Mouse (Mus musculus) ES-E14 (cell line): ENCODE data around the gene Mrps12. TPM values are rescaled to one million over a fixed set of nuclear protein-coding genes. Genes with fewer than 3 reads are reported as not detected.

Source experiments
- DNase-seq: peaks from one replicate; pipeline ENCODE4 v3.0.0-alpha.2; 2013; ENCODE audit warnings: low read depth, low spot score
- H3K27ac ChIP-seq: 2 replicates; pipeline ENCODE4 v1.5.1; 2012; ENCODE audit warnings: low read depth, mild to moderate bottlenecking, low read length, moderate library complexity, mixed read lengths; ENCODE audit not compliant: poor library complexity, insufficient read depth, severe bottlenecking
- H3K36me3 ChIP-seq: 2 replicates; pipeline ENCODE4 v1.6.1; 2012; ENCODE audit warnings: mild to moderate bottlenecking, low read length, moderate library complexity, mixed read lengths; ENCODE audit not compliant: control insufficient read depth, poor library complexity, insufficient read depth, severe bottlenecking
- H3K4me1 ChIP-seq, 2 experiments: fragments of 150-350 bp in 1 of 2; sonication (generic) in 1 of 2; 2 replicates each; pipeline ENCODE4 v1.6.1; 2012; ENCODE audit warnings: low read length in 2 of 2, mild to moderate bottlenecking in 1 of 2, mixed read lengths in 1 of 2; ENCODE audit not compliant: control insufficient read depth in 2 of 2, insufficient read depth in 2 of 2, poor library complexity in 1 of 2
- H3K4me3 ChIP-seq, 2 experiments: fragments of 150-350 bp in 1 of 2; sonication (generic) in 1 of 2; 2 replicates each; pipeline ENCODE4 v1.5.1; 2012; ENCODE audit warnings: low read length in 2 of 2, low read depth in 1 of 2, mild to moderate bottlenecking in 1 of 2, mixed read lengths in 1 of 2; ENCODE audit not compliant: insufficient read depth in 1 of 2, poor library complexity in 1 of 2, severe bottlenecking in 1 of 2
- H3K9ac ChIP-seq: 2 replicates; pipeline ENCODE4 v1.6.1; 2012; ENCODE audit warnings: low read depth, mild to moderate bottlenecking, low read length, mixed read lengths; ENCODE audit not compliant: poor library complexity, insufficient read depth, severe bottlenecking
- H3K9me3 ChIP-seq: fragments of 150-350 bp; sonication (generic); 2 replicates; pipeline ENCODE4 v1.6.1; 2012; ENCODE audit warnings: low read depth, mild to moderate bottlenecking, low read length; ENCODE audit not compliant: control insufficient read depth, insufficient read depth
- CHD2 ChIP-seq: IDR thresholded peaks from 2 replicates; pipeline ENCODE4 v1.6.1; 2014; ENCODE audit warnings: mild to moderate bottlenecking, low read depth, low read length, inconsistent platforms
- HCFC1 ChIP-seq: IDR thresholded peaks from 2 replicates; pipeline ENCODE4 v1.6.1; 2012; ENCODE audit warnings: low read length, inconsistent platforms, borderline replicate concordance; ENCODE audit not compliant: insufficient read depth
- MAFK ChIP-seq: IDR thresholded peaks from 2 replicates; pipeline ENCODE4 v1.6.1; 2014; ENCODE audit warnings: mild to moderate bottlenecking, low read depth, low read length, inconsistent platforms; ENCODE audit not compliant: insufficient read depth
- ZC3H11A ChIP-seq: IDR thresholded peaks from 2 replicates; pipeline ENCODE4 v1.6.1; 2012; ENCODE audit warnings: low read depth, mild to moderate bottlenecking, inconsistent platforms, low read length, borderline replicate concordance
- ZNF384 ChIP-seq: IDR thresholded peaks from 2 replicates; pipeline ENCODE4 v1.6.1; 2012; ENCODE audit warnings: low read depth, low read length, inconsistent platforms
- in situ Hi-C, 2 experiments: fragments of 600-800 bp; cut with MboI; formaldehyde crosslinking; loops; one replicate each; pipeline ENCODE4 v1.15.1; 2025; ENCODE audit warnings: low sequenced_read_pairs in 2 of 2, inconsistent platforms in 1 of 2; ENCODE audit not compliant: unreplicated experiment in 2 of 2
- total RNA-seq: library from RNA; depleted of rRNA; stranded (reverse); fragments of 300-350 nt; gene quantifications from 2 replicates; pipeline ENCODE4 v1.2.3, GENCODE M21; 2012

Gene Mrps12
- total RNA-seq, 1 experiment, result 102 TPM

DNA sequence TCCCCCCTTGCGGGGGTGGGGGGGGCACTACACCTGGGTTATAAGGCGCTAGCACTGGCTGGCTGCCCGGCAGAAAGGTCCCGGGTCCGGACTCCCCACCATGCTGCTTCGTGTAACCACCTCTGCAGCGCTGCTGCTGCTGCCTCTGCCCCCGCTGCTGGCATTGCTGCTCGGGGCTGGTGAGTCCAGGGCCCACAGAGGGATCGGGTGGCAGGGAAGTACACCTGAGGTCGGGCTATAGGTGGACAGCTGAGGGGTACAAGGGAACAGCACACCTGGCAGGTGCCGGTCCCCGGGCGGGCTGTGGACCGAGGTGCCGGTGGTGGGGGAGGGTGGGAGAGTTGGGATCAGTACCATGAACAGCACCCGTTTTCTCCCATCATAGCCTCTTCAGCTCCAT lies 14.5 kb upstream of the Mrps12 start, which contains the start of gene Ccer2:
Gene Ccer2 (plus strand): TSS at position 96 of the 400 bp plus-strand sequence.
- H3K27ac ChIP-seq, result no peak within 1 kb of the TSS
- peaks cover 18% of the 10 kb centered on the region for H3K36me3 ChIP-seq
- in situ Hi-C loops, result no loop called here
- no peak for DNase-seq
- no peak within 1 kb of the TSS for H3K9ac ChIP-seq
- peak within 1 kb of the TSS; percentile 46 to 62 for H3K4me3 ChIP-seq
- H3K4me1 ChIP-seq, result peaks cover 0 to 10% of the 10 kb centered on the region in 2 experiments; a peak in 2 of 4 replicates
- no peak for TF ChIP-seq HCFC1
- TF ChIP-seq CHD2, result no peak
- no peak for TF ChIP-seq MAFK
- no peak for TF ChIP-seq ZC3H11A
- TF ChIP-seq ZNF384, result no peak
- no peaks in the 10 kb centered on the region for H3K9me3 ChIP-seq

DNA sequence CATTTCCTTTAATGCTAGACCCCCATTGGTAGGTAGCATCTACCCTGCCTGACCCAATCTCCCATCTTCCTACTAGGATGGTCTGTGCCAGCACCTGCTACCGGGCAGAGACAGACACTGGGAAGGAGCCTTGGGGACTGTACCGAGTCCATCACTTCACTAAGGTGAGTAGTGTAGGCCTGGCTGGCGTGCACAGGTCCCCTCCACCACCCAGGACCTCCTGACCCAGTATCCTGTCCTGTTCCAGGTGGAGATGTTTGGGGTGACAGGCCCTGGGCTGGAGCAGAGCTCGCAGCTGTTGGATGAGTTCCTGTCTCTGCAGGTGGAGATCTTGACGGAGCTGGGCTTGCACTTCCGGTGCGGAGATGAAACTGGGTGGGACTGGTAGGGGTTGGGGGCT lies 8.3 kb upstream of the Mrps12 start:
- H3K9ac ChIP-seq, result no peak overlapping the region

DNA sequence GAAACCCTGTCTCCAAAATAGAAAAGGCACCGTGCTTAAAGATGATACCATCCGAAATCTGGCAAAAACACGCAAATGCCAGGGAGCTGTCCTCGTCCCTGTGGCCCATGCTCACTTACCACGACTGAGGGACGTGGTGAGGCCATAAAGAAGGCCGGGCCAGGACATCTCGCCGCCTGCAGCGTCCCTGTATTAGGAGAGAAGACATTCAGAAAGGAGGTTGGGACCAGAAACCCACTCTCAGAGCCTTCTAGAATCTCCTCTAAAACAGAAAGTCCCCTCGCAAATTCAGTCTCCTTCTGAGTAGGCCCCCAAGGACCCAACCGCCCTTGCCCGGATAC lies 282 bp downstream of the Mrps12 start:
- Histone ChIP-seq H3K9ac (peak overlapping the region; percentile 79), H3K4me3 (peak overlapping the region; percentile 83 to 95), H3K27ac (peak overlapping the region; percentile 35; the same call in 1 of the 2 replicates), H3K9me3 (no peaks in the 10 kb centered on the region), H3K36me3 (peaks cover 26% of the 10 kb centered on the region), H3K4me1 (peaks cover 6 to 8% of the 10 kb centered on the region in 2 experiments; a peak in 2 of 4 replicates)
- no peak for TF ChIP-seq ZNF384
- TF ChIP-seq HCFC1, result no peak
- no peak for TF ChIP-seq CHD2
- TF ChIP-seq ZC3H11A, result no peak
- TF ChIP-seq MAFK, result no peak
- in situ Hi-C loops, result no loop called here
- DNase-seq, result no peak

More for the DNA sequence above, 8.3 kb upstream of the Mrps12 start:
- no peak overlapping the region for H3K27ac ChIP-seq
- H3K9me3 ChIP-seq, result no peaks in the 10 kb centered on the region
- H3K36me3 ChIP-seq, result peaks cover 41% of the 10 kb centered on the region
- H3K4me1 ChIP-seq, result peaks cover 0 to 6% of the 10 kb centered on the region in 2 experiments; a peak in 2 of 4 replicates
- no peak for TF ChIP-seq ZC3H11A
- no peak for TF ChIP-seq HCFC1
- TF ChIP-seq MAFK, result no peak
- no peak for TF ChIP-seq CHD2
- no peak for TF ChIP-seq ZNF384
- in situ Hi-C loops, result no loop called here
- DNase-seq, result no peak
- no peak overlapping the region for H3K4me3 ChIP-seq

DNA sequence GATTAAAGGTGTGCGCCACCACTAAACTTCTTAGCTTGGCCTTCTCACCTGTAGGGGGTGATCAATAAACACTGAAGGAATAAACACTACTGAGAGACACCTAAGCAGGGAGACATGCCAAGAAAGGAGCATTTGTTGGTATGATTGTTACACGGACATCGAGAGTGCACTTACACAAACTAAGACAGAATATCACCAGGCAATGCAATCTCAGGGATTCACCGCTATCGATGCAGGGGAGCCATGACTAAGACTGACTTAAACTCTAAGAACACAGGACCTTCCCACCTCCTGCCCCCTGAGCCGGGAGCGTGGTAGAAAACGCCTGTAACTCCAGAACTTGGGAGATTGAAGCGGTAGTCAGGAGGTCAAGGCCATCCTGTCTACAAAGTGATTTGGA lies 671 bp downstream of the Mrps12 start:
- no peak for TF ChIP-seq HCFC1
- TF ChIP-seq ZNF384, result no peak
- TF ChIP-seq CHD2, result no peak
- TF ChIP-seq ZC3H11A, result no peak
- TF ChIP-seq MAFK, result no peak
- in situ Hi-C loops, result no loop called here
- no peak for DNase-seq
- Histone ChIP-seq H3K27ac (peak overlapping the region; percentile 35; the same call in 1 of the 2 replicates), H3K9ac (peak overlapping the region; percentile 79), H3K36me3 (peaks cover 23% of the 10 kb centered on the region), H3K4me3 (peak overlapping the region; percentile 83 to 95), H3K9me3 (no peaks in the 10 kb centered on the region), H3K4me1 (peaks cover 6 to 8% of the 10 kb centered on the region in 2 experiments; a peak in 2 of 4 replicates)

DNA sequence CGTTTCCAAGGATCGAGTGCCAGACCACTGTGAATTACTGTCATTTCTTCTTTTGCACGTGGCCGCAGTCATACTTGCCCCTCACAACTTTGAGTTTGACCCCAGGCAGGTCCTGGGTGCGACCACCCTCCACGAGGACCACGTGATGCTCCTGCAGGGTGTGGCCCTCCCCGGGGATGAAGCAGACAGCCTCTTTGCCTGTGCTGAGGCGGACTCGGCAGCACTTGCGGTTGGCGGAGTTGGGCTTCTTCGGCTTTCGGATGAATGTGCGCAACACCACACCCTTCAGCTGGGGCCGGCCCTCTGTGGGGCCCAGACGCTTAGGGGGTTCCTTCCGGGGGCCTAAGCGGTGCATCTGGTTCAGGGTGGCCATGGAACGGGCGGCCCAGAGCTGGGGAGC lies 1.8 kb downstream of the Mrps12 start:
- peak overlapping the region; percentile 47; the same call in 1 of the 2 replicates for H3K9ac ChIP-seq
- TF ChIP-seq ZC3H11A, result no peak
- TF ChIP-seq HCFC1, result no peak
- no peak for TF ChIP-seq CHD2
- TF ChIP-seq MAFK, result no peak
- no peak for TF ChIP-seq ZNF384
- H3K36me3 ChIP-seq, result peaks cover 16% of the 10 kb centered on the region
- no peaks in the 10 kb centered on the region for H3K9me3 ChIP-seq
- in situ Hi-C loops, result no loop called here
- H3K4me3 ChIP-seq, result peak overlapping the region; percentile 1 to 40
- H3K27ac ChIP-seq, result peak overlapping the region; percentile 4; the same call in 1 of the 2 replicates
- H3K4me1 ChIP-seq, result peaks cover 6 to 8% of the 10 kb centered on the region in 2 experiments; a peak in 2 of 4 replicates
- no peak for DNase-seq
